Mouse (Mus musculus) kidney, adult 2 months (tissue): ENCODE data around the gene Cck.

Experiments
- CTCF ChIP-seq: fragments of 200-500 bp; conservative IDR thresholded peaks from 2 replicates; pipeline ENCODE4 v1.5.1; 2011; ENCODE audit warnings: low read depth, mild to moderate bottlenecking, control low read depth, low read length, moderate library complexity, mixed read lengths; ENCODE audit not compliant: insufficient read depth, insufficient read length
- POLR2A ChIP-seq: fragments of 200-500 bp; IDR thresholded peaks from one replicate; pipeline ENCODE4 v1.6.1; 2011; ENCODE audit warnings: low read depth, low read length, control low read depth

- no peak for TF ChIP-seq CTCF
- no peak for TF ChIP-seq POLR2A
These were observed 38.6 kb downstream of the Cck start for GRCm38 (mm10) chr9:121456739-121457515.
